Mouse (Mus musculus) ES-Bruce4 (cell line): ENCODE measurements around the gene Cog7.

ENCODE experiments used
- CTCF ChIP-seq: IDR thresholded peaks from one replicate; pipeline ENCODE4 v1.8.1; 2011; ENCODE audit warnings: low read depth, low read length
- EP300 ChIP-seq: IDR thresholded peaks from 2 replicates; pipeline ENCODE4 v1.6.1; 2011; ENCODE audit warnings: low read depth, low read length; ENCODE audit not compliant: insufficient read depth
- POLR2A ChIP-seq: IDR thresholded peaks from one replicate; pipeline ENCODE4 v1.8.1; 2011; ENCODE audit warnings: low read length; ENCODE audit not compliant: insufficient read depth

- TF ChIP-seq CTCF = no peak
- TF ChIP-seq POLR2A = no peak
- no peak for TF ChIP-seq EP300
Observed at GRCm38 (mm10) chr7:122020273-122020666, 38.8 kb upstream of the Cog7 start.
